Mouse (Mus musculus) gastrocnemius, adult 18-20 months (tissue): ENCODE data around the gene Tom1l2. TPM values are rescaled to one million over a fixed set of nuclear protein-coding genes. Genes with fewer than 3 reads are reported as not detected.

Experiments
- DNase-seq: peaks from one replicate; pipeline ENCODE4 v3.0.0; 2021; ENCODE audit warnings: low spot score
- microRNA-seq: library from miRNA; unstranded; fragments of <30 nt; microRNA quantifications from one replicate; pipeline ENCODE4 v1.2.0, GENCODE M21; 2021
- total RNA-seq, 2 experiments: library from RNA; stranded (reverse); gene quantifications; 2 replicates each; pipeline ENCODE4 v1.2.3; 2021

Gene Tom1l2
- total RNA-seq, 2 experiments from 2014 or later = 61.5 to 67.2 TPM

- DNase-seq = peak; percentile 51
Measured at GRCm38 (mm10) chr11:60182116-60182670, 170.5 kb downstream of the Tom1l2 start.

- no peak for DNase-seq
Measured at GRCm38 (mm10) chr11:60178506-60178905, 174.2 kb downstream of the Tom1l2 start.

GRCm38 (mm10) chr11:60178005-60178404 is 174.7 kb downstream of the Tom1l2 start:
- no peak for DNase-seq

GRCm38 (mm10) chr11:60176975-60177657 is 175.6 kb downstream of the Tom1l2 start:
- peak; percentile 29 for DNase-seq

Small RNA genes lying within 50 kb of the gene (microRNA-seq; reads per million reads assigned to microRNA genes)
- gene Gm27711 = not detected
- not detected for gene Mir6921
- not detected for gene Mir6922

Other genes starting within 250 kb of the Tom1l2 start
- 10 to 100 TPM; 16.6 to 17.3 TPM for gene Rai1, start 247.9 kb downstream of the Tom1l2 start, total RNA-seq
- 10 to 100 TPM; 32.4 to 35.9 TPM for gene Srebf1, start 130.3 kb downstream of the Tom1l2 start, total RNA-seq
- 1 to 10 TPM; 1.0 to 1.4 TPM for gene Drc3, start 424 bp upstream of the Tom1l2 start, total RNA-seq
- gene Gid4, start 64.2 kb upstream of the Tom1l2 start, total RNA-seq = 10 to 100 TPM; 62.9 to 69.0 TPM
- 10 to 100 TPM; 27.5 to 28.0 TPM for gene Atpaf2, start 65.6 kb upstream of the Tom1l2 start, total RNA-seq
- gene Drg2, start 101.7 kb upstream of the Tom1l2 start, total RNA-seq = 10 to 100 TPM; 23.0 to 25.1 TPM
- under 1 TPM in 1 of 2 experiments, not detected in 1; 0.05 TPM for gene Myo15, start 116.4 kb upstream of the Tom1l2 start, total RNA-seq
- gene Alkbh5, start 183.5 kb upstream of the Tom1l2 start, total RNA-seq = 100 to 1,000 TPM; 125 to 130 TPM